Mouse (Mus musculus): ENCODE measurements at regions not wholly inside any gene's neighbourhood (a gene's known extent, or its start where the extent isn't known, plus 50 kb on each side); places are given as distances from the start of the nearest gene placed in this dataset.

DNA sequence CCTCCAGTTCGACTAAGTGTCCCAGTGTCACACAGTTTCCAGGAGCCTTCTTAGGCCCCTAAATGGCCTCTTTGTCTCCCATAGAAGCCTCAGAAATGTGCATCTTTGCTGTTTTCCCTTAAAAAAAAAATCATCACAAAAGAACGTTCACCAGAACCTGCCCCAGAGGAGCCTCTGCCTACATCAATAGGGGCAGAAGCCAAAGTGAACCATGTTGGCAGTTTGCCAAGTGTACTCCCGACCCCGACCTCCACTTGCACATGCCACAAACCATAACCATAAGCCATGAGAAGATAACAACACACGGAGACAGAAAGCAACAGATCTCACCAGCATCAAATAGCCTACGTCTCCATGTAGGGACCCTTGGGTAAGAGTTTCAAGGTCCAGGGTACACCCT, 388.4 kb downstream of the Nedd1 start:
- DNase-seq (ENCODE audit: low spot score) = no peak

DNA sequence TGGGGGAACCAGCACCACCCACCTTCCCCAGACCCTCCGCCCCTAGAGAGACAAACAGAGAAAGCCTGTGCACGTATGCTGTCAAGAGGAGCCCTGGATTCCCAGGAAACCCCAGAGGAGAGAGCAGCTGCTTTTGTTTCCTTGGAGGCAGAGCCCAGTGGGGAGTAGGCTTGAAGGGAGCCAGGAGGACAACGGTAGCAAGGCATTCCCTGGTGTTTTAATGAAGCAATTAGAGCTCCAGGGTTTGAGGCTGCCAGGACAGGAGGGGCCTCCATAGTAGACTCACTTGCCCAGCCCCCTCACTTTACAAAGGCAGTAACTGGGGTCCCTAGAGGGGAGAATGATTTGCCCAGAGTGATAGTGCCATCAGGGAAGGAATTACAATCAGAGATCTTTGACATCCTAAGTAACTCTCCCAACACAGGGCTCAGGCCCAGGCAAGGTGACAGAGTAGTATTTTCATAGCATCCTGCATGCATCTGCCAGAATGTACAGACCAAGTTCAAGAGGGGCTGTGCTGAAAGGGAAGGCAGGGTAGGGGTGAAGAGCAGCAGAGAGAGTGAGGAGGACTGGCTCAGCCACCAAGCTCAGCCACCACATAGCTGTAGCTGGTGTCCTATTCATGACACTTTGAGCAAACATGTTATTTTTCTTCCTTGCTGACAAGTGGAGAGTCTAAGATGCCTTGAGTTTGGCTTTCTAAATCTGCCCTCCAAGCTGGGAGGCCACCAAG, 389.0 kb downstream of the Nedd1 start:
- no peak for DNase-seq (ENCODE audit: low spot score)

GRCm38 (mm10) chr10:92330150-92330549, 392.1 kb downstream of the Nedd1 start:
- DNase-seq (ENCODE audit: low spot score) = no peak

DNA sequence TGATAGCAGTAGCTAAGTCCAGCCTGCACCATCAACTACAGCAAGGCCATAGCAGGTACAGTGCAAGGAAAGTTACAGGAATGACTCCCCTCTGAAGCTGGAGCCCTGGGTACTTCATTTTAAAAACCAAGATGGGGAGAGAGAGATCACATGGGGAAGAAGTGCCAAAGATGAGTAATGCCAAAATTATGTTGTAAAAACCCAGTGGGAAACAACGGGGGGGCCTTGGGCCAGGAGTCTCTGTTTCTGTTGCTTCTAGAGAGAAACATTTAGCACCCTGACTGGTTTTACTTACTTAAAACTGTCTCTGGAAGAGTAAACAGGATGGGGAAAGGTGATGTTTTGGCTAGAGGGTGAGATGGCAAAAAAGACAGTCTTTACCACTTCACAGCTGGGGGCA, 392.6 kb downstream of the Nedd1 start:
- no peak for DNase-seq (ENCODE audit: low spot score)

DNA sequence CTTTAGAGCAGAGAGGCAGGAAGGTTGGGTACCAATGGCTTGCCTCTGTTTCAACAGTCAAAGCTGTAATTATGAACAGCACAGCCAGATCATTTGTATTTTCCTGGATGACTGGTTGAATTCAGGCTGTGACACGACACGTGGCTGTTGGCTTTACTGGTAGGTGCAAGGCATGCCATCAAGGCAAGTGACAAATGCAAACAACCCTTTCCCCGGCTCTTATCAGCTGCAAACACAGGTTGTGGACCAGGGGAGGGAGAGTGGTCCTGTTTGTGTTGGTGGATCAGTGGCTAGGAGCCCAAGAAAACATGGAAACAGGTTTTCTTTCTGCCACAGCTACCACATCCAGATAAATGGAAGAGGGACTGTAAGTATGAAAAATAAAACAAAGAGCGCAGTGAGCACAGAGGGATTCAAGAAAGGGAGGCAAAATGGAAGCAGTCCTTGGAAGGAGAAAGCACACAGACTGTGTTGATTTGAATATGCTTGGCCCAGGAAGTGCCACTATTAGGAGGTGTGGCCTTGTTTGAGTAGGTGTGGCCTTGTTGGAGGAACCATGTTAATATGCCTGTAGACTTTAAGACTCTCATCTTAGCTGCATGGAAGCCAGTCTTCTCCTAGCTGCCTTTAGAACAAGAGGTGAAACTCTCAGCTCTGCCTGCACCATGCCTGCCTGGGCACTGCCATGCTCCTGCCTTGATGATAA, 396.8 kb downstream of the Nedd1 start:
- no peak for DNase-seq (ENCODE audit: low spot score)

- DNase-seq (ENCODE audit: low spot score) = no peak
Measured at GRCm38 (mm10) chr10:92314606-92315005, 407.6 kb downstream of the Nedd1 start.

DNA sequence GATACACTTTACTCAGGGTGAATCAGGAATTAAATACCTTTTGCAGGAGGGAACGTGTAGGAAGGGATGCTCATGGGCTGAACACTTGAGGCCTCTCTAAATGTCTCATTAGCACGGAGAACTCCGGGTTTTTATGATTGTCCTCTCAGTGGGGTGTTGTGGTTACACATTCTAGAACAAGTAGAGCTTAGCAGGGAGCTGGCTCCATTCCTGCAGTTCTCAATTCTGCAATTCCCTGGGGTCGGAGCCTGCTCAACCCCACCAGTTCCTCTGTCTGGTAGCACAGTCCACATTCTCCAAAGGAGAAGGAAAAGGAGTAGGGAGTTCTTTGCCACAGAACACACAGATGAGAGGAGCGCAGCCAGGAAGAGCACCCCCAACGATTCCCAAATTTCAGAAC, 409.9 kb downstream of the Nedd1 start:
- no peak for DNase-seq (ENCODE audit: low spot score)

- DNase-seq (ENCODE audit: low spot score) = no peak
Measured at GRCm38 (mm10) chr10:92308643-92309042, 413.6 kb downstream of the Nedd1 start.

- peak; percentile 4 for DNase-seq (ENCODE audit: low spot score)
Measured at GRCm38 (mm10) chr10:92307861-92308260, 414.4 kb downstream of the Nedd1 start.

- no peak for DNase-seq (ENCODE audit: low spot score)
Measured at GRCm38 (mm10) chr10:92298693-92299092, 423.5 kb downstream of the Nedd1 start.

DNA sequence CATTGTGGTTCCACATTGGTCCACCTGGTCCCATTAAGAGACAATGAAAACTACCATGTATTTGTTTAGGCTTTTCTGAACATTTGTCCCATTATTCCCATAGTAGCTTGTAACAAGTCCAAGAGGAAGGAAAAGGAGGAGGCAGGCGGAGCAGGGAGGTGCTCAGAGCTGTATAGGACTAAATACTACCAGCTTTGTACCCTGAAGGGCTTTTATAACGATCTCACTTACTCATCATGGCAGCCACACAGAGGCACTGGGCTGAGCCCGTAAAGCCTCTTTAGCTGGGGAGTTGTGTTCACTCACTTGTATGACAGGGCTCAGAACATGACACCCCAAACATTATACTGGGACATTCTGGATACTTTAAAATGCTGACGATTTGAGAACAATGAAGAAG, 425.4 kb downstream of the Nedd1 start:
- DNase-seq (ENCODE audit: low spot score) = no peak

DNA sequence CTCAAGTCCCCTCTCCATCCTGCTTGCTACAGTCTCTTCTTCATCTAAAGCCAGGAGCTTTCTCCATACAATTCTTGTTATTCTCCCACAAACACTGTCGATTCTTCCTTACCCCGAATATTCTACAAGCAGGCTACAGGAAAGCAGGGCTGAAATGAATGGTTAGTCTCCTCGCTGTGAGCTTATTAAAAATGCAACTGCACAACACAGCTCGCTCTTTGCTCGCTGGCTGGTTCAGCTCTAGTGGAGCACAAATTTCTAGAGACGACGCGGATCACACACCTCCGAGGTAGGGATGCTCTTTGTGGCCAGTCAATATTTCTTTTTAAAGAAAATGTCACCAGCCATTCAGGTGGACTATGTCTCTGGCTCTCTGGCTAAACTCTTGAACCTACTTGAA, 425.9 kb downstream of the Nedd1 start:
- no peak for DNase-seq (ENCODE audit: low spot score)

- no peak for DNase-seq (ENCODE audit: low spot score)
Measured at GRCm38 (mm10) chr10:92293261-92293660, 429.0 kb downstream of the Nedd1 start.

DNA sequence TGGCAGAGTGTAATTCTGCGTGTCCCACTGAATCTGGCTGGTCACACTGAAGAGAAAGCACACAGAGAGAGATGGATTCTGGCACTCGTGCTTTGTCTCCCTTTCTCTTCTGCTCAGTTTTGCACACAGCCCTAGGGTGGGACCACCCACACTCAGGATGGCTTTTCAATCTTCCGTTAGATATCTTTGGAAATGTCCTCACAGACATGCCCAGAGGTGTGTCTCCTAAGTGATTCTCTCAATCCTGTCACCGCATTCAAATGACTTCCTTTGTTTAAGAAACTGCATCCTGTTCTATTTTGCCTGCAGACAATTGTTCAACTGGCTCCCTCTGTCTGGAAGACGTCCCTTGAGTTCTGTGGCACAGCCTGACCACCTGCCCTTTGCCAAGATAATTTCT, 433.0 kb downstream of the Nedd1 start:
- DNase-seq (ENCODE audit: low spot score) = no peak

DNA sequence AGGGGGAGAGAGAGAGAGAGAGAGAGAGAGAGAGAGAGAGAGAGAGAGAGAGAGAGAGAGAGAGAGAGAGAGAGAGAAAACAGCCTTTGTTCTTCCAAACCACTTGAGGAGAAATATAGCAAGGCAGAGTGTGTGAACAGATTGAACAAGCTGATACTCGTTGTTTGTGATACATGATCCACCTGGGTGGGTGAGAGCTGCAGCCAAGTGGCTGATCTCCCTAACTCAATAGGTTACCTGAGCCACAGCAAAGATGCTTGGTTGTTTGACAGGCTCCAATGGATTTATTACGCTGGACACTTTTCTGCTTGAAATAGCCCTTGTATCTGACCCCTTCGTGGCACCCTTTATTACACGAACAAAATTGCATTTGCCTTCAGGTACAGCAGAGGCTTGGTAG, 438.0 kb downstream of the Nedd1 start:
- DNase-seq (ENCODE audit: low spot score) = no peak

DNA sequence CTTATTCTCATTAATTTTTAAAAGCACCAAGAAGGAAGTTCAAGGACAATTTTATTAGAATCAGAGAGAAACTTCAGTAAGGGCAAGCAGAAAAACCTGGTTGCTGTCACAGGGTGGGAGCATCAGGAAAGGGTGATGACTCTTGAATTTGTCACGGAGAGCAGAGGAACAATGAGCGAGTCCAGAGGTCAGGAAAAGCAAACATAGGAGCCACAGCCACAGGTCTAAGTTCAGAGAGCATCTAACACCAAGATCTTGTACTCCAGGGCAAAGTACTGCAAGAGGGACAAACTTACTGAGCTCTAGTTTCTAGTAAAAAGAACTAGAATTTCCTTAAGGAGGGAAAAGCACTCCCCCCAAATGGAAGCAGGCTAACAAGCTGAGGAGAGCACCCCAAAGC, 444.2 kb downstream of the Nedd1 start:
- no peak for DNase-seq (ENCODE audit: low spot score)

- DNase-seq (ENCODE audit: low spot score) = no peak
Measured at GRCm38 (mm10) chr10:92257815-92258214, 464.4 kb downstream of the Nedd1 start.

GRCm38 (mm10) chr10:92248648-92249047, 473.6 kb downstream of the Nedd1 start:
- DNase-seq (ENCODE audit: low spot score) = no peak

- DNase-seq (ENCODE audit: low spot score) = no peak
Measured at GRCm38 (mm10) chr10:92247449-92247805, 474.8 kb downstream of the Nedd1 start.

DNA sequence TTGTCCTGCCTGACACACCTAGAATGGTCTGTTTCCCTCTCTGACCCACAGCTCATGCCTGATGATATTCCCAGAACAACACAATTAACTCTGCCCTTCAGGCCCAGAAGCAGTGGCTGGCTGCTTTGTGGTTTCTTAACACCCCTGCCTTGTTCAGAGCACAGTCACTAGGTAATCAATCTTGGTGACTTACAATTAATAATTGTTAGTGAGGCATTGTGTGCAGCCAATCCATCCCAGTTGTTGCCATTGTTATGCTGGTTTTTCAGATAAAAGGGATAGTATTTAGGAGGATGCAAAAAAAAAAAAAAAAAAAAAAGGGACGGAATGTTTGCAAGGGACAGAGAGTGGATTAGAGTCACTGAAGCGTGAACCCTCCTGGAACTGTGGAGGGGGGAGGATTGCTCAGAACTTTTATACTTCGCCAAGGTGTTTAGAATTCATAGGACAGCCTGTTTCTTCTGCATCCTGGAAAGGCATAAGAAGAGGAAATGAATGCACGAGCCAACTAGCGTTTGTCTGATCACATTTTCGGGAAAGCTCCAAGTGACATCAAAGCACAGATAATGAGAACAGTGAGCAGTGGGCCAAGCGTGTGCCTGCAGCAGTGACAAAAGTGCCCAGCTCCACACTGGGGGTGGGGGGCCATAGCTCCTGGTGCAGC, 475.3 kb downstream of the Nedd1 start:
- DNase-seq (ENCODE audit: low spot score) = no peak

GRCm38 (mm10) chr10:92242714-92243440, 479.3 kb downstream of the Nedd1 start:
- DNase-seq (ENCODE audit: low spot score) = no peak

DNA sequence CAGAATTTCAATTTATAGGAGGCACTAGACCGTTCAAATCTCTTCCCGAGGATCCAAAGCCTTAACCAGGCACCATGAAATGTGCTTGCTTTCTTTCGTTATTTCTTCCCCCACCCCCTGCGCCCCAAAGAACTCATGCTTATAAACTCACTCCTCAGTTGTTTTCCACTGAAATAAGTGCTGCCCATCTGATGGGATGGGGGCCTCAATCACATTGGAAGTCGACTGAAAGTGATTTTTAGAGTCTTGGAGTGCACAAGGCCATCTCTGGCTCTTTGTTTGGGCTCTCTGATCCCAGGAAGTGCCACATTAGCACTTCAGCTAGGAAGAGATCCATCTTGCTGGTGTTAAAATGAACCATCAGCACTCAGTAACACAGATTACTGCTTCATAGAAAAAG, 484.3 kb downstream of the Nedd1 start:
- DNase-seq (ENCODE audit: low spot score) = no peak

GRCm38 (mm10) chr10:92232081-92232480, 490.1 kb downstream of the Nedd1 start:
- DNase-seq (ENCODE audit: low spot score) = no peak

Data from c-Kit-positive CD71-positive TER-119-positive erythroid progenitor cells, embryonic 14.5 days (primary cell).